Mouse (Mus musculus): ENCODE data around the gene Mrpl46. TPM values are rescaled to one million over a fixed set of nuclear protein-coding genes. Genes with fewer than 3 reads are reported as not detected.

Mrpl46 gene
- total RNA-seq, 2 experiments from 2014 or later, result 36.4 to 64.5 TPM

GRCm38 (mm10) chr7:78770936-78771335 is 12.4 kb downstream of the Mrpl46 start:
- ATAC-seq (replicated peaks; ENCODE audit: low FRiP score, low TSS enrichment, poor library complexity, severe bottlenecking), result no peak

GRCm38 (mm10) chr7:78769075-78769652 is 14.2 kb downstream of the Mrpl46 start:
- no peak for ATAC-seq (replicated peaks; ENCODE audit: low FRiP score, low TSS enrichment, poor library complexity, severe bottlenecking)

GRCm38 (mm10) chr7:78767929-78768531 is 15.3 kb downstream of the Mrpl46 start:
- ATAC-seq (replicated peaks; ENCODE audit: low FRiP score, low TSS enrichment, poor library complexity, severe bottlenecking), result no peak

- ATAC-seq (replicated peaks; ENCODE audit: low FRiP score, low TSS enrichment, poor library complexity, severe bottlenecking), result peak; percentile 88
These were observed 17.2 kb downstream of the Mrpl46 start for GRCm38 (mm10) chr7:78766019-78766683.

- no peak for ATAC-seq (replicated peaks; ENCODE audit: low FRiP score, low TSS enrichment, poor library complexity, severe bottlenecking)
These were observed 18.1 kb downstream of the Mrpl46 start for GRCm38 (mm10) chr7:78765215-78765631.

- ATAC-seq (replicated peaks; ENCODE audit: low FRiP score, low TSS enrichment, poor library complexity, severe bottlenecking), result no peak
These were observed 19.5 kb downstream of the Mrpl46 start for GRCm38 (mm10) chr7:78763801-78764200.

GRCm38 (mm10) chr7:78754458-78755000 is 28.8 kb downstream of the Mrpl46 start:
- no peak for ATAC-seq (replicated peaks; ENCODE audit: low FRiP score, low TSS enrichment, poor library complexity, severe bottlenecking)

GRCm38 (mm10) chr7:78753752-78754457 is 29.4 kb downstream of the Mrpl46 start:
- ATAC-seq (replicated peaks; ENCODE audit: low FRiP score, low TSS enrichment, poor library complexity, severe bottlenecking), result no peak

GRCm38 (mm10) chr7:78752961-78753360 is 30.4 kb downstream of the Mrpl46 start:
- ATAC-seq (replicated peaks; ENCODE audit: low FRiP score, low TSS enrichment, poor library complexity, severe bottlenecking), result no peak

GRCm38 (mm10) chr7:78743731-78744385 is 39.5 kb downstream of the Mrpl46 start:
- no peak for ATAC-seq (replicated peaks; ENCODE audit: low FRiP score, low TSS enrichment, poor library complexity, severe bottlenecking)

- no peak for ATAC-seq (replicated peaks; ENCODE audit: low FRiP score, low TSS enrichment, poor library complexity, severe bottlenecking)
These were observed 43.9 kb downstream of the Mrpl46 start for GRCm38 (mm10) chr7:78739351-78740000.

GRCm38 (mm10) chr7:78737614-78738210 is 45.6 kb downstream of the Mrpl46 start, which contains the start of gene Ntrk3:
TSS of gene Ntrk3 (minus strand) at chr7:78738012.
- ATAC-seq (replicated peaks; ENCODE audit: low FRiP score, low TSS enrichment, poor library complexity, severe bottlenecking), result no peak

- no peak for ATAC-seq (replicated peaks; ENCODE audit: low FRiP score, low TSS enrichment, poor library complexity, severe bottlenecking)
These were observed 46.1 kb downstream of the Mrpl46 start for GRCm38 (mm10) chr7:78737196-78737595.

GRCm38 (mm10) chr7:78731391-78731790 is 51.9 kb downstream of the Mrpl46 start:
- ATAC-seq (replicated peaks; ENCODE audit: low FRiP score, low TSS enrichment, poor library complexity, severe bottlenecking), result no peak

Other genes with a start within 250 kb of the Mrpl46 start
- gene Ntrk3, start 45.5 kb downstream of the Mrpl46 start, total RNA-seq (2014; fragmentation: Nextera tagmentation), result not detected in 2 replicates
- gene Ntrk3, start 45.5 kb downstream of the Mrpl46 start, total RNA-seq (2017), result 0.50 TPM in 1 of 2 replicates, not detected in the other
- gene Mrps11, start 412 bp downstream of the Mrpl46 start, total RNA-seq (2014; fragmentation: Nextera tagmentation), result 73.4 and 96.7 TPM in 2 replicates
- 52.0 and 55.7 TPM in 2 replicates for gene Mrps11, start 412 bp downstream of the Mrpl46 start, total RNA-seq (2017)
- gene Det1, start 63.7 kb upstream of the Mrpl46 start, total RNA-seq (2014; fragmentation: Nextera tagmentation), result 29.3 and 29.4 TPM in 2 replicates
- 13.8 and 27.0 TPM in 2 replicates for gene Det1, start 63.7 kb upstream of the Mrpl46 start, total RNA-seq (2017)
- gene Aen, start 112.3 kb upstream of the Mrpl46 start, total RNA-seq (2014; fragmentation: Nextera tagmentation), result 77.3 and 78.2 TPM in 2 replicates
- 52.6 and 81.7 TPM in 2 replicates for gene Aen, start 112.3 kb upstream of the Mrpl46 start, total RNA-seq (2017)
- 140 and 149 TPM in 2 replicates for gene Isg20, start 129.9 kb upstream of the Mrpl46 start, total RNA-seq (2014; fragmentation: Nextera tagmentation)
- 46.2 and 54.5 TPM in 2 replicates for gene Isg20, start 129.9 kb upstream of the Mrpl46 start, total RNA-seq (2017)